Mouse (Mus musculus) C2C12 (cell line): Measurements from ENCODE around the gene Lta.

Experiments
- CEBPB ChIP-seq: IDR thresholded peaks from one replicate; pipeline ENCODE4 v1.6.1; 2011; ENCODE audit warnings: low read depth, mild to moderate bottlenecking, control low read depth, moderate library complexity
- CTCF ChIP-seq: IDR thresholded peaks from one replicate; pipeline ENCODE4 v1.5.1; 2011; ENCODE audit not compliant: control insufficient read depth, insufficient read depth, insufficient read length
- FOSL1 ChIP-seq: IDR thresholded peaks from one replicate; pipeline ENCODE4 v1.8.0; 2011; ENCODE audit warnings: mild to moderate bottlenecking, low read length; ENCODE audit not compliant: poor library complexity, insufficient read depth, severe bottlenecking
- MAX ChIP-seq: IDR thresholded peaks from one replicate; pipeline ENCODE4 v1.6.1; 2011; ENCODE audit warnings: mild to moderate bottlenecking, control low read depth
- MYOD1 ChIP-seq: IDR thresholded peaks from one replicate; pipeline ENCODE4 v1.6.1; 2011; ENCODE audit warnings: low read depth; ENCODE audit not compliant: control insufficient read depth, insufficient read length
- MYOG ChIP-seq: IDR thresholded peaks from one replicate; pipeline ENCODE4 v1.6.1; 2011; ENCODE audit not compliant: control insufficient read depth, insufficient read length; ENCODE audit errors: extremely low read depth
- USF1 ChIP-seq: IDR thresholded peaks from one replicate; pipeline ENCODE4 v1.6.1; 2011; ENCODE audit warnings: low read depth, mild to moderate bottlenecking, control low read depth, moderate library complexity

GRCm38 (mm10) chr17:35213071-35213470 is 7.9 kb upstream of the Lta start:
- TF ChIP-seq CTCF (no peak), MAX (no peak), CEBPB (no peak), FOSL1 (no peak), MYOD1 (no peak), MYOG (no peak), USF1 (no peak)
